Mouse (Mus musculus): Measurements from ENCODE around the gene Plxnd1. TPM values are rescaled to one million over a fixed set of nuclear protein-coding genes. Genes with fewer than 3 reads are reported as not detected.

Gene Plxnd1
- polyA plus RNA-seq, 1 experiment, result 26.2 TPM

DNA sequence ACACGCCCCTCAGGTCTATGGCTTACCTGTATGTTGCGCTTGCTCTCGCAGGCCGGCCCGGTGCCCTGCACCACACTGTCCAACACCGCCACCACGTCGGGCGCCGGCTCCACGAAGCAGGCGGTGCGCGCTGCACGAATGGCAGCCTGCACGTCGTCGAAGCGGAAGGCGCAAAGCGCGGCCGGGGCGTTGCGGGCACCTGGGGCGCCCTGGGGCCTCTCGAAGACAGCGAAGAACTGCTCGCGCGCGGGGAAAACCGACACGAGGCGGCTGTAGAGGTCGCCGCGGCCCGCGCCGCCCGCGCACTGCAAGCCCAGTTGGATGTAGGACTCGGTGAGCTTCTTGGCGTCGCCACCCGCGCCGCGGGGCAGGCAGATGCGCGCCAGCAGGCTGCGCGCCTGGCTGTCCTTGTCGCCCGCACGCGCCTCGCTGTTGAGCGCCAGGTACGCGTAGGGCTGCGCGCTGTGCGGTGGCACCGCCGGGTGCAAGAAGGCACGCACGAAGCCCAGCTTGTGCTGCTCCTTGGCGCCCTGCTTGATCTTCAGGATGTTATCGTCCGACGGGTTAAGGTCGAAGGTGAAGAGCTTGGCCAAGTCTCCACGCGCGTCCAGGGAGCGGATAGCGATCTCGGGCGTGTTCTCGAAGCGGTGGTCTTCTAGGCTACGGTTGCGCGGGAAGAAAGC lies 1.2 kb downstream of the Plxnd1 start:
- TF ChIP-seq POLR2A (IDR thresholded peaks at IDR 0.05; ENCODE audit: low read depth, low read length) (no peak), CTCF (IDR thresholded peaks at IDR 0.05; ENCODE audit: extremely low read depth, insufficient read length, insufficient replicate concordance, low read depth, low read length) (no peak)
- H3K4me1 ChIP-seq (ENCODE audit: control insufficient read depth, insufficient read depth, insufficient read length, low read length), result peaks cover 24% of the 10 kb centered on the region
- H3K27me3 ChIP-seq (ENCODE audit: control insufficient read depth, insufficient read depth, low read length), result peaks cover 19% of the 10 kb centered on the region
- WGBS, result under 1% methylated on average over 86 of the region's 86 CpGs
- H3K4me3 ChIP-seq (ENCODE audit: low read depth, low read length), result peak overlapping the region; percentile 83
- H3K36me3 ChIP-seq (ENCODE audit: control insufficient read depth, insufficient read depth, low read length), result no peaks in the 10 kb centered on the region
- no peak overlapping the region for H3K27ac ChIP-seq (ENCODE audit: insufficient read depth, low read depth, low read length)

DNA sequence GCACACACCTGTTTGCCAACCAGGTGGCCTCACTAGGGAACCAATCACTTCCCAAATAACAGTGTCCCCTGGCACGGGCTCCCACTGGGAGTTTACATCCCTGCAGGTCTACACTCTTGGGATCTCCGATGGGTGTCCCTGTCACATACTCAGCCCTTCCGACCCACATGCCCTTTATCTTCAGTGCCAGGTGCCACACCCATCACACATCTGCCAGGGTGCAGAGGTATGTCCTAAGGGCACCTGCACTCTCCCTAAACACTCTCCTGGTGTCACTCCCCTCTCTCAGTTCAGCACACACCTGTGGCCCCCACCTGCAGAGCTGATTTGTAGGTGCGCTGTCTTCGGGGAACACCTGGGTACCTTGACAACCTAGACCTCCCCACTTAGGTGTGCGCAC lies 1.8 kb downstream of the Plxnd1 start:
- no peak for TF ChIP-seq POLR2A (IDR thresholded peaks at IDR 0.05; ENCODE audit: low read depth, low read length)
- TF ChIP-seq CTCF (IDR thresholded peaks at IDR 0.05; ENCODE audit: extremely low read depth, insufficient read length, insufficient replicate concordance, low read depth, low read length), result no peak
- Histone ChIP-seq H3K4me1 (ENCODE audit: control insufficient read depth, insufficient read depth, insufficient read length, low read length) (peaks cover 24% of the 10 kb centered on the region), H3K27ac (ENCODE audit: insufficient read depth, low read depth, low read length) (no peak overlapping the region), H3K36me3 (ENCODE audit: control insufficient read depth, insufficient read depth, low read length) (no peaks in the 10 kb centered on the region), H3K4me3 (ENCODE audit: low read depth, low read length) (peak overlapping the region; percentile 83), H3K27me3 (ENCODE audit: control insufficient read depth, insufficient read depth, low read length) (peaks cover 19% of the 10 kb centered on the region)
- WGBS, result 21% methylated on average over 6 of the region's 6 CpGs

DNA sequence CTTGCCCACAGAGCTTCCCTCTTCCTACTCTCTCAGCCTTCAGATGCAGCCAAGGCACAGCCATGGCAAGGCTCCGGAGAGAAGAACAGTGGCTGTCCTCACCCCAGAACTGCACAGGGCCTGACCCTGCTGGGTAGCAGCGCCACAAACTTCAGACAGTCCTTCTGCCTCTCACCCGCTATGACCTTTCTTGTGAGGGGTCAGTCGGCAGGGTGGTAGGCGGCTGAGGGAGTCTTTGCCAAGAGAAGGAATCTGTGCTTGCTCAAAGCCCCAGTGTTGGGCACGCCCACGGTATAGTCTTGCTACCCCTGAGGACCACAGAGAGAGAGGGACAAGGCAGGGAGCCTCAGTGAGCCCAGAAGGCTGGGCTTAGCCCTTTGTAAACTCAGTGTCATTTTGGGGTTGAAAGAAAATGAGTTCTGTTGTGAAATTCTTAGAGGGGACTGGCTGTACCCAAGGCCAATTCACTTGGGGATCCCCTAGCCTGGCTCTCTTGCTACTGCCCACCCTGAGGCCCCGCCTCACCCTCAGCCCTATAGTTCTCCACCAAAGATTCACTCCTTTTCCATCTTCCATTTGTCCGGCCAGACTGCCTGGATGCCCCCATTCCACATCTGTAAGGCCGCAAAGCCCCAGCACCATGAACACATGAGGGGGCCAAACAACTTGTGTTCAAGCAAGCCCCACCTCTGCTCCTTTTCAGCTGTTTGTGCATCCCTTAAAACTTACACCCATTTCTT lies 2.8 kb downstream of the Plxnd1 start:
- Histone ChIP-seq H3K4me1 (ENCODE audit: control insufficient read depth, insufficient read depth, insufficient read length, low read length) (peaks cover 24% of the 10 kb centered on the region), H3K4me3 (ENCODE audit: low read depth, low read length) (peak overlapping the region; percentile 44), H3K27me3 (ENCODE audit: control insufficient read depth, insufficient read depth, low read length) (peaks cover 19% of the 10 kb centered on the region), H3K27ac (ENCODE audit: insufficient read depth, low read depth, low read length) (peak overlapping the region; percentile 69), H3K36me3 (ENCODE audit: control insufficient read depth, insufficient read depth, low read length) (no peaks in the 10 kb centered on the region)
- TF ChIP-seq POLR2A (IDR thresholded peaks at IDR 0.05; ENCODE audit: low read depth, low read length), result no peak
- no peak for TF ChIP-seq CTCF (IDR thresholded peaks at IDR 0.05; ENCODE audit: extremely low read depth, insufficient read length, insufficient replicate concordance, low read depth, low read length)
- 57% methylated on average over 10 of the region's 10 CpGs for WGBS

DNA sequence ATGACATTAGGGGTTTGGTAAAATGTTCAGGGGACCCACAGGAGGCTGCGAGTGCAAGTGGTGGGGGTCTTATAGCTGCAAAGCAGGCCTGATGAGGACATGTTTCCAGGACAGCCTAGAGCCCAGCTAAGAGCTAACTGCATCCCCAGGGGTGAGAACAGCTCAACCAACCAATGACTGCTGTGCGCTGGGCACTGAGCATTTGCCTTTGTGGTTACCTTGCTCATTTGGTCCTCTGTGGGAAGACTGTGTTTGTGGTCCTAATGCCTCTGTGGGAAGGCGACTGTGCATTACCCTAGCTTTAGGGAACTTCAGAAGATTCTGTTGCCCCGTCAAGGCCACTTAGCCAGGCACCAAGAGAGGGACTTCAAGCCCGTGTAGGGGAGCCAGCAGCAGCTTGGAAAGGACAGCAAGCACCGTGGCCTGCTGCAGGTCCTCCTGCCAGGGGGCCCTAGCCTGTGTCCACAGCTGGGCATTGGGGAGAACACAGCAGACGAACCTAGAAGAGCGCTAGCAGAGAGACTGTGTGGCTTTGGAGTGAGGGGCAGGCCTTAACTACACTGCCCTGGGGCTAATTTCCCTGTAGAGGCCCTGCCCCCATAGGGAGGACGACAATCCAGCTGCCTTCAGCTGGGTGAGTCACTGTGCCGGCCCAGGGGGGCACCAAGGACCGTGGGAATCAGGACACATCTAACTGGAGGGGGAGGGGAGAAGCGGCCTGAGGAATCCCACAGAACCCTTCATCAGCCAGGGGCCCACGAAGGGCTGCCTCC lies 3.5 kb downstream of the Plxnd1 start:
- H3K27ac ChIP-seq (ENCODE audit: insufficient read depth, low read depth, low read length), result peak overlapping the region; percentile 69
- WGBS, result 47% methylated on average over 13 of the region's 13 CpGs
- no peaks in the 10 kb centered on the region for H3K36me3 ChIP-seq (ENCODE audit: control insufficient read depth, insufficient read depth, low read length)
- TF ChIP-seq POLR2A (IDR thresholded peaks at IDR 0.05; ENCODE audit: low read depth, low read length) (no peak), CTCF (IDR thresholded peaks at IDR 0.05; ENCODE audit: extremely low read depth, insufficient read length, insufficient replicate concordance, low read depth, low read length) (no peak)
- H3K4me3 ChIP-seq (ENCODE audit: low read depth, low read length), result peak overlapping the region; percentile 44
- peaks cover 19% of the 10 kb centered on the region for H3K27me3 ChIP-seq (ENCODE audit: control insufficient read depth, insufficient read depth, low read length)
- peaks cover 29% of the 10 kb centered on the region for H3K4me1 ChIP-seq (ENCODE audit: control insufficient read depth, insufficient read depth, insufficient read length, low read length)

DNA sequence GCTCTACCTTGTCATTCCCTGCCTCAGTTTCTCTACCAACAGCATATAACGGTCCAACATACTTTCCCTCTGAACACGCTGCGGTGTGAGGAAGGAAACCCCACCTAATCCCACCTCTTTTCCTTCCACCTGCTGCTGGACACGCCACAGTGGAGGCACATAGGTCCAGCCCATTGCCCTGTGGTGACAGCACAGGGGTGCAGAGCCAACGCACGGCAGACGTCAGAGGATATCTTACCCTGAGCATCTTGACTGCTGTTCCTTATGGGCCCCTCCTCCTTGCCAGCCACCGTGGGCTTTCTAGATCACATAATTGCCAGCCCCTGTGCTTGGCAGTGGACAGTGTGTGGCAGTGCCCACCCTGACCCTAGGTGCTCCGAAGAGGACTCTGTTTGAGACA lies 4.3 kb downstream of the Plxnd1 start:
- 77% methylated on average over 9 of the region's 9 CpGs for WGBS
- no peaks in the 10 kb centered on the region for H3K36me3 ChIP-seq (ENCODE audit: control insufficient read depth, insufficient read depth, low read length)
- no peak overlapping the region for H3K27ac ChIP-seq (ENCODE audit: insufficient read depth, low read depth, low read length)
- H3K4me1 ChIP-seq (ENCODE audit: control insufficient read depth, insufficient read depth, insufficient read length, low read length), result peaks cover 25% of the 10 kb centered on the region
- H3K4me3 ChIP-seq (ENCODE audit: low read depth, low read length), result peak overlapping the region; percentile 9
- no peak for TF ChIP-seq POLR2A (IDR thresholded peaks at IDR 0.05; ENCODE audit: low read depth, low read length)
- peaks cover 19% of the 10 kb centered on the region for H3K27me3 ChIP-seq (ENCODE audit: control insufficient read depth, insufficient read depth, low read length)

DNA sequence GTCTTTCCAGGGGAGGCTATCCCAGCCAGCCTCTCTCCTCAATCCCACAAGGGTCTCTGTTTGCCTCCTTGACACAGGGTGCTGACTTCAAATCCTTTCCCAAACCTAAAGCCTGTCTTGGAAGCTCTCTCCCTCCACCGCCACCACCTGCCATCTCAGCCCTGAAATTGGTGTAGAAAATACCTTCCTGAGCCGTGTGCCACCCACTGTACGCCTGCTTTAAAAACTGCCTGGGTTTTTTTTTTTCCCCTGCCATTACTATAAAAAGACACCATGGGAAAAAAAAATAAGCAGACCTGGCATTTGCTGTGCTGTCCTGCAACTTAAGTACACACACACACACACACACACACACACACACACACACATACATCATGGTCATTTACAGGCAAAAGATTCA lies 4.7 kb downstream of the Plxnd1 start:
- Histone ChIP-seq H3K27me3 (ENCODE audit: control insufficient read depth, insufficient read depth, low read length) (peaks cover 19% of the 10 kb centered on the region), H3K4me3 (ENCODE audit: low read depth, low read length) (no peak overlapping the region), H3K4me1 (ENCODE audit: control insufficient read depth, insufficient read depth, insufficient read length, low read length) (peaks cover 25% of the 10 kb centered on the region), H3K27ac (ENCODE audit: insufficient read depth, low read depth, low read length) (no peak overlapping the region), H3K36me3 (ENCODE audit: control insufficient read depth, insufficient read depth, low read length) (no peaks in the 10 kb centered on the region)
- TF ChIP-seq CTCF (IDR thresholded peaks at IDR 0.05; ENCODE audit: extremely low read depth, insufficient read length, insufficient replicate concordance, low read depth, low read length) (no peak), POLR2A (IDR thresholded peaks at IDR 0.05; ENCODE audit: low read depth, low read length) (no peak)
- WGBS, result 78% methylated on average over 3 of the region's 3 CpGs

DNA sequence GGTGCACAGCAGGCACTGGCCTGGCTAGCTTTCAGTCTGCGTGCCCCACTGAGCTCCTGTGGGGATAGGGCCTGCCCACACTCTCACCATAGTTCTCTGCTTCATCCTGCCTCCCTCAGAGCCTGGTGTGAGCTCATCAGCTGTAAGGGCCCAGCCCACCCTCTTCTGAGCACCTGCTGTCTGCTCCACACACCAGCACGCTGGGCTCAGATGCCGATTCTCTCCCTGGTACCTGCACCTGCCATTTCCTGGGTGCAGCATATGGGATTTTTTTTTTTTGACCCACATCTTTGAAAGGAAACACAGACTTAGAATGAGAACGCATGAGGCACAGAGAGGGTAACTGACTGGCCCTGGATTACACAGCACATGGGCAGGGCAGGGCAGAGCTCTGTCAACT lies 5.2 kb downstream of the Plxnd1 start:
- peaks cover 25% of the 10 kb centered on the region for H3K4me1 ChIP-seq (ENCODE audit: control insufficient read depth, insufficient read depth, insufficient read length, low read length)

More for the DNA sequence above, 5.2 kb downstream of the Plxnd1 start:
- Histone ChIP-seq H3K36me3 (ENCODE audit: control insufficient read depth, insufficient read depth, low read length) (no peaks in the 10 kb centered on the region), H3K4me3 (ENCODE audit: low read depth, low read length) (no peak overlapping the region), H3K27me3 (ENCODE audit: control insufficient read depth, insufficient read depth, low read length) (peaks cover 19% of the 10 kb centered on the region), H3K27ac (ENCODE audit: insufficient read depth, low read depth, low read length) (no peak overlapping the region)
- TF ChIP-seq CTCF (IDR thresholded peaks at IDR 0.05; ENCODE audit: extremely low read depth, insufficient read length, insufficient replicate concordance, low read depth, low read length) (no peak), POLR2A (IDR thresholded peaks at IDR 0.05; ENCODE audit: low read depth, low read length) (no peak)
- WGBS, result 56% methylated on average over 4 of the region's 4 CpGs

Data from small intestine, adult 2 months (tissue).